Mouse (Mus musculus) inflammation-experienced regulatory T-cells, adult 16 weeks (primary cell): ENCODE results near the gene Rarres2. TPM values are rescaled to one million over a fixed set of nuclear protein-coding genes. Genes with fewer than 3 reads are reported as not detected.

Experiments
- polyA plus RNA-seq: library from polyadenylated mRNA; unstranded; fragments of 100-300 nt; shearing (Covaris generic); gene quantifications from one replicate; pipeline ENCODE4 v1.2.1, GENCODE M21; 2017

The Rarres2 gene
- polyA plus RNA-seq = 0.32 TPM

DNA sequence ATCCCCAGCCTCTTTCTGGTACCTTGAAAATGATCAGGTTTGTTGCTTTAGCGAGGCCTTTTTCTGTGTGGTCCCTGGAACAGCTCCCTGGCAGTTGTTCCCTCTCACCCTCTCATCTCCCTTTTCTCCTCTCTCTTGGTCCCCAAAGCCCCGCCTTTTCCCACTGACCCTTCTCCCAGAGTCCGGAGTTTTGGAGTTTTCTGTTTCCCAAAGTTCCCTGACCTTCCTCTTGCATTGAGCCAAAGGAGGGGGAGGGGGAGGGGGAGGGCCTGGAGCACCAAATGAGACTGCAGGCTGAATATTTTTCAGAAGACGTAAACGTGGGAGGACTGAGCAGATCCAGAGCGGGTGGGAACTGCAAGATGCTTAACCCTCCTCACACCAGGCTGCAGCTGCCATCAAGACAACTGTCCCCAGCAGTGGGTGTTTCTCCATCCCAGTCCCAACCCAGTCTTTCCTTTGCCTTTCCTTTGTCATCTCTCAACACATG, at the start of gene Rarres2:
Gene Rarres2 (minus strand): TSS at position 218 of the 490 bp plus-strand sequence.

DNA sequence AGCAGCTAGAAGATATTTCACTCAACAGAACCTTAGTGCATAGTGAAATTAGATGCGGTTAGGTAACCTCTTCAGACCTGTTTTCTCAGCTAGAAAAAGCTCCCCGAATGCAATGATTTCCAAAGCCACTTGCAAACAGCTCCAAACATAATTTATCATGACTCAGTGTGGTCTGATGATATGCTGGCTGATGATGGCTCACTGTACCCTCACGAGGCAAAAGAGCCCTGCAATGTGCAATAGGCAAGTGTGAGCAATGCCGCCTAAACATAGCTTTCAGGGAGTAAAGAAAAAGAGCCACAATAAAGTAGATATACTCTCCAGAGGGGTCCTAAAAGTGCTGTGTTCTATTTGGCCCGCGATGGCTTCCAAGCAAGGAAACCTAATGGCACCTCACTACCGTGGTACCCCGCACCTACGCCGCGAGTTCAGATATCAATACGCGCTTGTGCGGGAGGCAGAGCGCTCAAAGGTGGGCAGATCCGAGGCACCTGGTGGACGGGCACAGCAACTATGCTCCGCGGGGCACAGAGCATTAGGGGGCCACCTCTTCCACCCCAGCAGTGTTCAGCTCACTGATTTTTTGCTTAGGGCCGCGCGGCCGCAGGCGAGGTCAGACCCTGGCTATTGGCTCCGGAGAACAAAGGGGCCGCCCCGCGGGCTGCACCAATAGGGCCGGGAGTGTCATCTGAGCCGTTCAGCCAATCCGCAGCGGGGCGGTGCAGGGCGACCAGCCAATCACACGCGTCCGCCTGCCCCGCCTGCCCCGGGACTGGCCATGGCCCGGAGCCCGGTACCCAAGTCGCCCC, 28.9 kb upstream of the Rarres2 start, which contains the start of gene Zfp775:
Gene Zfp775 (plus strand): TSS at position 793 of the 809 bp plus-strand sequence.

DNA sequence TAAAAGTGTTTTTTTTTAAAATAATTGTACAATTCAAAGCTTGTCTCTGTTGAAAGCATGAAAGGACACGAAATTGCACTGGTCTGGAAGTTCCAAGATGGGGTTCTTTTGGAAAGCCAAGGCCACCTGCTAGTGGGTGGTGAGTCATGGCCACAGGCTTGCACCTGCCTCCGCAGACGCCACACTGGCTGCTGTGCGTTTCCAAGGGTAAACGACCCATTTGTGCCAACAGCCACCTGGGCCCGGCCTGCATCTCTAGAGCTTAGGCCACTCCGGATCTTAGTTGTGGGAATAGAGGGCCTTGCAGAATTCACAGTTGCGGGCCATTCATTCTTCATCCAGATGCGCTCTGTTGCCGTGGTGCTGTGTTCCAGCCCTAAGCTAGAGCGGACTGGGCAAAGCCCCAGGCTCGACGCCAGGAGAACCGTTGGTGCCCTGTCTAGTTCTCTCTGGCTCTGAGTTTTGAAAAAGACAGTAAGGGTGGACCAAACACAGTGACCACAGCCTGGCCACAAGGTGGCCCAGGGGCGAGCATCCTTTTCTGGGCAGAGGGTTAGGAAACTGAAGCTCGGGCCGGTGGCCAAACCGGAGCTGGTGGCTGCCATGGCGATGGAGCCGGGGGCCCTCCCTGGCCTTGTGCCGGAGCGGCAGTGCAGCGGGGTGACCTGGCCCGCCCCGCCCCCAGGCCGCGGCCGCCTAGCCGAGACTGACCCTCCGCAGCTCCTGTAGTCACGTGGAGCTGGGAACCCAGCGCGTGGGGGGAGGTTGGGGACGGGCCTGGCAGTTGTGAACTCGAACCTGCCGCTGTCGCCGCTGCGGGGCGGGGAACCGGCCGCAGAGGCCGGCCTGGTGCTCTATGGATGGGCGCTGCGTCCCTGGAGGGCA, 20.8 kb upstream of the Rarres2 start, which contains the start of the genes Repin1 and Gm44965:
Gene Repin1 (plus strand): TSS at position 726 of the 885 bp plus-strand sequence.
Gene Gm44965 (plus strand): TSS at position 784 of the 885 bp plus-strand sequence.

DNA sequence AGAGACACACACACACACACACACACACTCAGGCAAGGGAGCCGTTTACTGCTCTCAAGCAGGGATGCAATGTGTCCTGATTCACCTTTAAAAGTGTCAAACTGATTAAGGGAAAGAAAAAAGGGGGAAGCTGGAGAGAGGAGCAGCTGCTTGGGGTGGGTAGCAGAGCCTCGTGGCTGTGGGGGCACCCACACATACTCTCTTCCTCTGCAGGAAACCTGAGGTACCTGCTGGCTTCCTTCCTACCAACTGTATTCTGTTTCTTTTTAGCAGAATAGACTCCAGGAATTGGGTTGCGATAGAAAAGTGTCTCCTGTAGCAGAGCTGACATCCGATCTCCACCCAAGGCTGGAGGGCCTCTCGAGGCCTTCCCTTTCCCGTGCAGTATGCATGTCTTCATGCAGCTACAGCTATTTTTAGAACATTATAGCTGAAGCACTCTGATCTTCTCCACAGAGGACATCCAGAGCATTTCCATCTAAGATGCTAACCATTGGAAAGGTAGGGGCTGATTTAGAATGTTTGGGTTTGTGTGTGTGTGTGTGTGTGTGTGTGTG, 16.7 kb upstream of the Rarres2 start, which contains the start of gene Gm45021:
Gene Gm45021 (plus strand): TSS at position 417 of the 557 bp plus-strand sequence.

DNA sequence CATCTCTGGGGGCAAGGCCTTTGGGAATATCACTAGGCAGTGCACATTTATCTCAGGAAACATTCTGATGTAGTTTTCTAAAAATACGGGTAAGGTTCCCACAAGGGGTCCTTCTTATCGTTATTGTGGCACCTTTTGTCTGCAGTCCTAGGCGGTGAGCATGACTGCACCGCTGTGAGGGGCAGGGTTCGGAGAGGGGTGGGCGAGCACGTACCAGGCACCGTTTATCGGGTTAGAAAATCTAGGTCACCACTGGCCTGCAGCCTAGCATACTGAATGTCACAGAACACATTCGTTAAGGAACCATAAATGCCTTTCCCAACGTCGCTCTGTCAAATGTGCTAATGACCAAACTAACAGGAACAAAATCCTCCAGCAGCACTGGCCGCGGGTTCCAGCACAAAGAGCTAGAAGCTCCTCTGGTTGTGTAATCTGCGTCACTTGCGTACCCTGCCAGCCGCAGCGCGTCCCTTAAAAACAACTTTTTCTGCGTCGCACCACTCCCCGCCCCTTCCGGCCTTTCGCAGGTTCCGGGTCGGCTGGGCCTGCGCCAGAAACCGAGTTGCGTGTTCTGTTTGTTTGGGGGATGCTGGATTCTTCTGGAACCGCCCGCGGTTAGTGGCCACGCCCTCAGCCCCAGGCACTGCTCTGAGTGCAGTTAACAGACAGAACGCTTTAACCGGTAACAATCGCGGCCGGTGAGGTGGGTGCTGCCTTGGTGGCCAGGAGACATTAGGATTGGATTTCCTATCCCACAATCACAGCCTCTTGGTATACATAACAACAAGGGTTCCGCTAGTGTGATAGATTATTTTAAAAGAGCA, 18.1 kb downstream of the Rarres2 start, which contains the start of gene Lrrc61:
Gene Lrrc61 (plus strand): TSS at position 517 of the 824 bp plus-strand sequence.

DNA sequence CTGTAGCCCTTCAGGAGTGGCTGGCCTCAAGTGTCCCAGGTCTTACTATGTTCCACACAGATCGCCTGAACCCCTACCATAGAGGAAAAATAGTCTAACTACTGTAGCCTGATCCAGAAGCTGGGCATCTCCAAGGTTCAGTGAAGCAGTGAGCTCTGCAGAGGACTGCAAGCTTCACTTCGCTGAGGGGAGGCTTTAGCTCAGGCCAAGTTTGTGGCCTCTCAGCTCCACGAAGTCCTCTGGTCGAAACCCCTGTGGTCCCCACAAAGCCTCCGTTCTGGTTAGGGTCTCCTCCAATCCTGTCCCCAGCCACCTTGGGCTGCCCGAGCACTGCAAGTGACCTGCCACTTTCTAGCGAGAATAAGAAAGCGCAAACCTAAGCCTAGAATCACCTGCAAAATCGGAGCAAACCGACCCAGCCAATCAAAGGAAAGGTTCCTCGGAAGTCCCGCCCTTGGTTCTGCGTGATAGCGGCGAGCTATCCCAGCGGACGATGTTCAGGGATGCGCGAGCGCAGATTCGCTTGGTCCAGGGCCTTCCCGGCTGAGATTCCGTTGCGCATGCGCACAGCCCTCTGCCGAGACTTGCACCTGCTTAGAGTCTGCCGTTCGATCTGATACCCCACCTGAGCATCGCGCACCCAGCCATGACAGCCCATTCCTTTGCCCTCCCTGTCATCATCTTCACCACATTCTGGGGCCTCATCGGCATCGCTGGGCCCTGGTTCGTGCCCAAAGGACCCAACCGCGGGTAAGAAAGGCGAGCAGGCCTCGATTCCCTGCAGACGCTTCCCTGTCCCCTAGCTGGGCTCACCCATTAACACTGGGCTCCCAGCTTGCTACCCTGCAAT, 35.3 kb downstream of the Rarres2 start, which contains the start of gene Atp6v0e2:
Gene Atp6v0e2 (plus strand): TSS at position 511 of the 850 bp plus-strand sequence.

Other genes with a start within 250 kb of the Rarres2 start
- 40.6 TPM for gene Krba1, start 177.2 kb downstream of the Rarres2 start, polyA plus RNA-seq
- gene Zfp467, start 127.0 kb downstream of the Rarres2 start, polyA plus RNA-seq = 17.7 TPM
- gene Sspo, start 124.6 kb downstream of the Rarres2 start, polyA plus RNA-seq = 0.18 TPM
- 0.60 TPM for gene Atp6v0e2, start 35.2 kb downstream of the Rarres2 start, polyA plus RNA-seq
- gene Lrrc61, start 18.0 kb downstream of the Rarres2 start, polyA plus RNA-seq = 58.6 TPM
- not detected for gene Gm45021, start 16.8 kb upstream of the Rarres2 start, polyA plus RNA-seq
- 8.3 TPM for gene Repin1, start 21.1 kb upstream of the Rarres2 start, polyA plus RNA-seq
- gene Gm44965, start 21.2 kb upstream of the Rarres2 start, polyA plus RNA-seq = not detected
- 4.0 TPM for gene Zfp775, start 29.3 kb upstream of the Rarres2 start, polyA plus RNA-seq
- 4.7 TPM for gene AI854703, start 54.0 kb upstream of the Rarres2 start, polyA plus RNA-seq
- 221 TPM for gene Gimap8, start 74.4 kb upstream of the Rarres2 start, polyA plus RNA-seq
- gene Gimap9, start 103.3 kb upstream of the Rarres2 start, polyA plus RNA-seq = 328 TPM
- 1,649 TPM for gene Gimap4, start 111.8 kb upstream of the Rarres2 start, polyA plus RNA-seq
- gene Gimap6, start 135.4 kb upstream of the Rarres2 start, polyA plus RNA-seq = 1,052 TPM
- 35.7 TPM for gene Gm28053, start 145.8 kb upstream of the Rarres2 start, polyA plus RNA-seq
- gene Gimap7, start 145.8 kb upstream of the Rarres2 start, polyA plus RNA-seq = 547 TPM
- 363 TPM for gene Gimap1, start 166.3 kb upstream of the Rarres2 start, polyA plus RNA-seq
- gene Gimap5, start 173.4 kb upstream of the Rarres2 start, polyA plus RNA-seq = 234 TPM
- gene Gimap3, start 198.1 kb upstream of the Rarres2 start, polyA plus RNA-seq = 2,400 TPM